Mouse (Mus musculus): ENCODE results near the gene Tmx4.

DNA sequence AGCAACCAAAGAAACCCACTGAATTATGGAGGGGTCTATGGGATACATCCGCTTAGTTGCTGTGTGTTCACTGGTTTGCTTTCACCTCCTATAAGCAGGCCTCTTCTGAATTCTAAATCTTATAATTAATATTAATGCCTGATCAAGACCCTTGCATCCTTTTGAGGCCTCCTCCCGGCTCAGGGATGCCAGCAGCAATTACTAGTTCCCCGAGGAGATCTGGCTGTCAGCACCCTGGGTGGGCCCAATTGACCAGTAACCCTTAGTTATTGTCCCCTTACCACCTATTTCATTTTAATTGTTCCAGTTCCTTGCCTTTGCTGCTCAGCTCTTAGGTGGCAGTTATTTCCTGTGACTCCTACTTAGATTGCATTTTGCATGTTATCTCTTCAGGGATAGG, 38.4 kb upstream of the Tmx4 start:
- TF ChIP-seq GATA1 (IDR thresholded peaks at IDR 0.05; ENCODE audit: borderline replicate concordance, low read length) (no peak), FLI1 (IDR thresholded peaks at IDR 0.05; ENCODE audit: low read length) (no peak)
